Mouse (Mus musculus) urinary bladder, postnatal 14 days (tissue): ENCODE measurements at regions not wholly inside any gene's neighbourhood (a gene's known extent, or its start where the extent isn't known, plus 50 kb on each side); places are given as distances from the start of the nearest gene placed in this dataset.

ENCODE experiments used
- DNase-seq: peaks from one replicate; pipeline ENCODE4 v3.0.0; 2021; ENCODE audit warnings: low spot score

DNA sequence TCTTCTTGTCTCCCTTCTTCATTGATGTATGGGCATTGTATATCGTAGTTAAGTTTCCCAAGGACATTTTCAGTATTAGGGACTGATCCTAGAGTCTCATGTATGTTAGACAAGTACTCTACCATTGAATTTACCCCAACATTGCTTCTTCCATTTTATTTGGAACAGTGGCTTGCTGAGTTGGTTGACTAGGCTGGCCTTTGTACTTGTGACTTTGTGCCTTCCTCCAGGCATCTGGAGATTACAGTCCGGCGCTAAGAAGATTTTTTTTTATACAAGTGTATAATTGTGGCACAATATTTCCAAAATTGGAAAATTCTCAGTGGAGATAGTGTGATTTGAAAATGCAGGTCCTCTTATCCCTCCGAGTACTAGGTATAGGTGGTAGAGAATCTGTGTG, 1165.5 kb upstream of the A1bg start:
- no peak for DNase-seq

GRCm38 (mm10) chr15:62087755-62088154, 1164.9 kb upstream of the A1bg start:
- no peak for DNase-seq

DNA sequence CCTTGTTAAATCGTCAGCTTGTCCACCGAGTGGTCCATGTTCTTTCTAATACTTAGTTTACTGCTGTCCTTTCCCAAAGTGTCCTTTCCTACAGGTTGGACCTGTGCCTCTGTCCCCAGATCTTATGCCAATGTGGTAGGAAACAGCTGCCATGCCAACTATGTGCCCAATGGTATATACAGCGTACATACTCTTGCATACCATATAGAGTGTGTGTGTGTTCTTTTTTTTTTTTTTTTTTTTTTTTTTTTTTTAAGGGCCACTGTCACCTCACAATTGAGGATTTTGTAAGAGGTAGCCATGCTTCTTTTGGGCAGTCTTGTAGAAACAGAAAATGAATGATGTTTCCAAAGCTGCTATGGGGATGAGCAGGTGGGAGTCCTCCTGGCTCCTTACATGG, 1163.2 kb upstream of the A1bg start:
- no peak for DNase-seq

DNA sequence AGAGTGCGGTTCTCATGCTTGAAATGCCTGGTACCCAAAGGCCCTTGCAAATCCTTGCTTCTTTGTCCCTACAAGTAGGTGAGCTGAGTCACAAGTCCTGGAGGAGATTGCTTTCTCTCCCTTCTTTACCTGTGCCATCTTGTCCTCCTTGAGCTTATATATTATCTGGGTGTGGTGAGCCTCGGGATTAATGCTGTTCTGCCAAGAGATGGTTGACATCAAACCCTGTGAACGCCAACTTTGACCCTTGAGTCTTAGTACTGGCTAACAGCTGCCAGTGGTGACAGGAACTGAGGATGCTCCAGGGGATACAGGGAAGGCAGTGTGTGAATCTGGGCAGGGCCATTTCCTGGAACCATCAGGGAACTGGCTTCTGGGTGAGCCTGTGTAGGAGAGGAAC, 1160.5 kb upstream of the A1bg start:
- DNase-seq: no peak

DNA sequence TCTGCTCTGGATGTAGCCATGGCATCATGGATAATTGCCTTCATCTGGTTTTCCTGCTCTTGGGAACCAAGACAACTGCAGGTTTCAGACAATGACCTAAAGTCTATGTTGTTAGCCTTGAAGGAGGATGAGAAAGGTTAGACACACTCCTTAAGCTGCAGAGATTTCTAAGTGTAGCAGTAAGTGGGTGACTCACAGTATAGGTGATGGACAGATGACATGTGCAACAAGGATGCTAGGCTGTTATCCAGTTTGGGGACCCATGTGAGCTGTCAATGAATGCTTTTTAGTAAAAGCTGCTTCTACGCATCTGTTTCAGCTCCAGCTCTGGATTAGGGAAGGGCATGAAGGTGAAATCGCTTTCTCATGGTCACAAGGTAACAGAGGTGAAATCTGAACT, 1159.7 kb upstream of the A1bg start:
- DNase-seq: no peak

DNA sequence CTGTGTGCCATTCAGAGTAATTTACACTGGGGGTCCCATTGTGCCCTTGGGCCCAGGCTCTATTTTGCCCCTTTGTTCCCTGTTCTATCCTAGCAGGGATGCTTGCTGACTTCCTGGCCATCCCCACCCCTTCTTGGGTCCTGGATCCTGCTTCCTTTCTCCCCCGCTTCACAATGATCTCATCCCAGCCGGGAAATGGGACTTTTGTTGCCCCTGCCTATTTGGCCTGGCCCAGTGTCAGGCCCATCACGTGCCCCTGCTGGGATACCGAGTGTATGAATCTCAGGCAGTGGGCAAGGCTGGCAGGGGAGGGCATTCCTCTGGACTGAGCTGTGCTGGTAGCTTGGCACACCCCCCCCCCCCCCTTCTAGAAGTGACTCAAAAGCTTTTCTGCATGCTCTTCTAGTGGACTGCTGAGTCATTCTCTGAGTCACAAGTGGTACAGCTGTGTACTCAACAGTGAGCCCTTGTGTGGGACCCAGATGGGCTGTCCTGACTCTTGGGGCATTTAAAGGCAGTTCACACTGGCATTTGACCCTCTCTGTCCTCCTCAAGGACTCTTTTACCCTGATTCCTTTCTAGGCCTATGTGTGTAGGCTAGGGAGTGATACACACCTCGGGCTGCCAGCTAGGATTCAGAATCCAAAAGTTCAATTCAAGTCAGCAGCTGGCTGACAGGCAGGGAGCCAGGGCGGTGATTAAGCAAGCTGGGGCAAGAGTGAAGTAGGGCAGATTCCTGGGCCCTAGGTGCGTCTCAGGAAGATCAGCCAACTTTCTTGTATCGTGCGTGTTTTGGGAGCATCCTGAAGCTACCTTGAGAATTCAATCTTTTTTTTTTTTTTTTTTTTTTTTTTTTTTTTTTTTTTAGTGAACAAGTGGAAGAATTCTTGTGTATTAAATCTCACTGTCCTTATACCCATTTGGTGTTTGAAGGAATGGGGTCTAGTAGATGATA, 1156.6 kb upstream of the A1bg start:
- DNase-seq: peak; percentile 83

DNA sequence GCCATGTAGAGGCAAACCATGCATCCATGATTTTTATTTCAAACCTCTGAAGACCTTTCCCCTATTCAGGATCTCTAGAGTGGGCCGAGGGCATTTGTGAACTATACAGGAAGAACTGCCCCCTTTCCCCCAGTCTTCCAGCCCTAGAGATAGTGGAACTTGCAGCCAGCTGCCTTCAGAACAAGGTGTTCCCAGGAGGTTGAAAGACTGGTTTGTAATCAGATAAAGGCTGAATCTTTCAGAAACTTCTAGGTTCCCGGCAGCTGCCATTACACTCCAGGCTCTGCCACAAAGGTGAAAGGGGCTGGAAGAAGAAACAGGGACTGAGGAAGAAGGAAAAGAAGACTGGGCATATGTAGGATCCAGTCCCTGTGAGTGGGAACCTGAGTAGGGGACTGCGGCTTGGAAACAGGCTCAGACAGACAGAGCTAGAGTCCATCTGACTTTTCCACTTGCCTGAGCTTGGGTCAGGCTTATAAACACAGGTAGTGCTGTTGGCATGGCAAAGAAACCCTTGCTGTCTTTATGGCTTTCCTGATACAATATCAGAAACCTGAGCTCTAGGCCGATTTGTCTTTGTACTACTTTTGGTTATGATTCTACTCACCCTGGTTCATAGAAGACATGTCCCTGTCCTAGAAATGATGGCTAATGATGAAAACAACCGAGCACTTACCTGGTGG, 1153.9 kb upstream of the A1bg start:
- DNase-seq: peak; percentile 50

DNA sequence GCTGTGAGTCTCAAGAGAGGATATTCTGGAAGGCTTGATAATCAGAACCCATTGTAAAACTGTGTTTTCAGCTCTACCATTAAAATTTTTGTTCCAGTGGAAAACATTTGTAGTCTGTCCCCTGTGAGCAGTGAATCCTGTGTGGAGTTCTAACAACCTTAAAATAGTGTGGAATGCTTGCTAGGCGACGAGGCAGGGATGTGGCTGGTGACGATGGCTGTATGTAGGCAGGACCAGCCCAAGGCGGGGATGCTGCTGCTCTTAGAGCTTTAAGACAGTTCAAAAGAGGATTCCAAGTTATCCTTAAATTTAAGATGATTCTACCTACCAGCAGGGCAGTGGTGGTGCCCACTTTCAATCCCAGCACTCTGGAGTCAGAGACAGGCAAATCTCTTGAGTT, 1151.9 kb upstream of the A1bg start:
- DNase-seq: no peak

- DNase-seq: no peak
These were observed 1150.8 kb upstream of the A1bg start for GRCm38 (mm10) chr15:62073595-62073994.

DNA sequence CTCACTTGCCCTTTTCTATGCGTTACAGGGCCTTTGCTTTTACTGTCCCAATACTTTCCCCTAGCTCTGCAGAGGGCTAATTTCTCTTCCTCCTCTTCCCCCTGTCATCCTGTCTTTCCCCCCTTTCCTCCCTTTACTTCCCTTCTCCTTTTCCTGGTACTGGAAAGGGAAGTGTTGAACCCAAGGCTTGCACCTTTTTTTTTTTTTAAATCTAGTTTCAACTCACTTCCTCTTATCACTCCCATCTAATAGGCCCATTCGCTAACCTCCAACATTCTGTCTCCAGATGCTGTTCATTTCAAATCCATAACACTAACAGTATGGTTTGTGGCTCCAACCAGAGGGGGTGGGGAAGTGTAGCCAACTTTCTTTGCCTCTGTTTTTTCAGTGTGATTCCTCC, 1148.5 kb upstream of the A1bg start:
- DNase-seq: no peak

GRCm38 (mm10) chr15:62068422-62069160, 1145.8 kb upstream of the A1bg start:
- no peak for DNase-seq

DNA sequence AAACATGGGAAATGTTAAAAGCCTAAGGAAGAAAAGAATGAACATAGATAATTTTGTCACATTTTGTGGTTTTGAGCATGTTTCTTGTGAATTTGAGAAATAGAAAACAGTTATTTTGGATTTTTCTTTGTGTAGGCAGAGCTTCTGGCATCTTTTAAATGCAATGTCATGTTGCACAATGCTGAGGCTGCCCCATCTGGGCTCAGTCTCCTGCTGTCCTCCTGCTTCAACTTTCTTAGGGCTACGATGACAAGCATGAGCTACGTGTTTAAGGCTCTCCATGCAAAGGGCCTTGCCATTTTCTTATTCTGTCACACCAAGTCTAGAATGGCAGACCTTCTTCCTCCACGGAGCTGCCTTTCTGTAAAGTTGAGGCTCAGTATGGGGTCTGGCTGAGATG, 1141.6 kb upstream of the A1bg start:
- no peak for DNase-seq

DNA sequence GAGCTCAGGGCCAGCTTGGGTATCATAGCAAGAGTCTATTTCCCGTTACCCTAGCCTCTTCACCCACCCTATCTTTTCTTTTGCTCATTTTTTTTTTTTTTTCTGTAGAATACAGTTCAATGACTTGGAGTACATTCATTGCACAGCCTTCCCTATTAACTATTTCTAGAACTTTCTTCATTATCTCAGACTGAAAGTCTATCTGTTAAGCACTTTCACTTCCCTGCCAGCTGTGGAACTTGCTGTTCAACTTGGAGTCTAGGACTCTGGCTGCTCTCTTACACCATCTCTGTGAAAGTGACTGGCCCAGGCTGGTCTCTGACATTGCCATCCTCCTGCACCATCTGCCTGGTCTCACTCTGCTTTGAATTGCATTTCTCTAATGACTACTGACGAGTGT, 1134.6 kb upstream of the A1bg start:
- DNase-seq: no peak

GRCm38 (mm10) chr15:62056889-62057288, 1134.1 kb upstream of the A1bg start:
- DNase-seq: no peak

DNA sequence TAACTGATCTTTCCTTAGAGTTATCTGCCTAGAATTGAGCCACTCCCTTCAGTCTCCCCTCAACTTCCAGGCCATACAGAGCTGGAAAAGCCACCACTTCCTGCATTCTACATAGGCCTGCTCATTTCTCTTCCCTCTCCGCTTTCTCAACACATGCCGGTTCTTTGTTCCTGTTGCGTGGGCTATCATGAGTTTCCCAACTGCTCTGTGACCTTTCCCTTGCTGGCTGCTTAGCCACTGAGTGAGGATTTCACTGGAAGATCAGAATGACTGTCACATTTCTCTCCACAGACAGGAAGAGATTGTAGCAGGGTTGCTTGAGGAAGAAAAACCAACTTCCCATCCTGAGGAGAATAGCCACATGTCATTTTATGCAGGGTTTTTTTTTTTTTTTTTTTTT, 1133.6 kb upstream of the A1bg start:
- DNase-seq: no peak

DNA sequence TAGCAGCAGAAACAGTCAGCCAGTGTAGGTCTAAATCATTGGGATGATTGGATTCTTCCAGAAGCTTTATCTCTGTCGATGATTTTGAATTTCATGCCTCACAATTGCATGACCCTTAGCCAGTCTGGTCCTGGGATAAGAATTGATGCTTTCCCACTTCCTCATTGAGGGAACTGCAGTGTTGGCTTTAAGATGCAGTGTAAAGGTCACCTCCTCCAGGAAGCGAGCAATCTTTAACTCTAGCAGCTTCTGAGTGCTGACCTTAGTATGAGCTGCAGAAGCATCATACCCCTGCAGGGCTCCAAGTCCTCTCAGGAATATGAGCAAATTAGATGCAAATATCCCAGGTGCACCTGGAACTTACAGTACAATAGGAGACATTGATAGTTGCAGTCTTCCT, 1132.2 kb upstream of the A1bg start:
- DNase-seq: no peak

GRCm38 (mm10) chr15:62053420-62054239, 1130.8 kb upstream of the A1bg start:
- DNase-seq: no peak

DNA sequence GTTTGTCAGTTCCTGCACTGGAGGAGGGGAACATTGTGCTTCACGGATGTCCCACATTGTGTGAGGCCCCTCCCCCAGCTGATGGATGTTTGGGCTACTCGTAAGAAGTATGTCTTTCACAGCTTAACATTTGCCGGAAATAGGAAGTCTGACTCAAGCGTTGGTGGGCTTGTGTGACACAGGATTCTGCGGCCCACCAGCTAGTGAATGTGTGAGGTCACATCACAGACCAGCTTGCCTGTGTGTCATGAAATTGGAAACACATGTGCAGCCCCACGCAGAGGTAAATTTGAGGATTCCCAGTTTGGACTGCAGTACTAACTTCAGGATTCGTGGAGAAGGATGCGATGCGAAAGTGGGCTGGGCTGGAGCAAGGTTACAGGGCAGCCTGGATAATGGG, 1126.6 kb upstream of the A1bg start:
- no peak for DNase-seq

- DNase-seq: no peak
These were observed 1126.2 kb upstream of the A1bg start for GRCm38 (mm10) chr15:62048981-62049380.

GRCm38 (mm10) chr15:62046276-62046675, 1123.5 kb upstream of the A1bg start:
- DNase-seq: no peak

DNA sequence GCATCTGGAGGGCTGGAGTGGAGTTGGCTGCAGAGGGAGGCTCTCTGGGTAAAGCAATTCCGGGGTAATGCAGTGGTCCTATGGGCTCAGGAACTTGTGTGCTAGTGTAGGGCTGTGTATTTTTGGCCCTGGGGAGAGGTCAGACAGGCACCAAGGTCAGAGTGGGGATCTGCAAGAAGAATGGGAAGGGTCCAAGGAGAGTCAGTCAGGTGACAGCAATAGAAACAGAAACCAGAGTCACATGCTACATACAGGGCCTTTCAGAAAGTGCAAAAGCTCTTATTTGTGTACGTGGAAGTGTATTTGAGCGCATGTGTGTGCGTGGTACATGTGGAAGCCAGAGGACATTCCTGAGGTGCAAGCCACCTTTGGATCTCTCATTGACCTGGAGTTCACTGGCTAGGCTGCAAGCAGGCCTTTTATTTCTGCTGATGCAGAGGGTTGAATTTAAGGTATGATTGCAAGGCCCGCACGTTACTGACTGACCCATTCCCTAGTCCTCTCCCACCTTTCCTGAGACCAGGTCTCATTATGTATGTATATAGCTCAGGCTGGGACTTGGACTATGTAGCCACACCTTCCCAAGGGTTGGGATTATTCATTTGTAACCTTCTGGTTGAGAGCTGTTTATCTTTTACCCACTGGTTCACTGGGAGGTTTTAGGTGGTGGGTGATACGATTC, 1122.0 kb upstream of the A1bg start:
- no peak for DNase-seq
